Comparison of ENCODE assay signal across 8 mouse cellular contexts in the genomic region with DNA sequence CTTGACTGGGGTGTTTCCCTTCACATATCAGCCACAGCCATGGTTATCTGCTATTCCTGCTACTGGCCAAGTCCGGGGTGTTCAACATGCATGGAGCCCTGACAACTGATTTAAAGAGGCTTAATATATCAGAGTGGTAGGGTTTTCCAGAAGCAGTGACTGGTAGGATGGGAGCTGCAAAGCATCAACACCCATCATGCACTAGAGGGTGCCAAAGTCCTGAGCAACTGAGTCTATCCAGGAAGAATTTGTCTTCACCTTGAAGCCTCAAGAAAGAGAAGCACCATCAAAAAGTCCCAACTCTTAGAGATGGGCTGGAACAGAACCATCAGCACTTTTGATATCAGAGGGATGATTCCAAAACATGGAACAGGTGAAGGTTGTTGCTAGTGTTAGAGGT.
DNase-seq lines count a peak whose midpoint lies in the region; ATAC-seq and TF ChIP-seq lines count a peak whose summit lies in the region.

No protein-coding gene starts in this region.

- TF ChIP-seq POLR2A in liver, adult 2 months (IDR thresholded peaks at IDR 0.05; ENCODE audit: extremely low read depth, insufficient read depth, low read length) = no peak

- H3K27me3 ChIP-seq in liver, adult 2 months (ENCODE audit: control insufficient read depth, insufficient read depth, low read length) = no peaks in the 10 kb centered on the region

- H3K79me2 ChIP-seq in liver, adult 2 months (ENCODE audit: control insufficient read depth, insufficient read depth, low read length) = no peaks in the 10 kb centered on the region

- peak; percentile 38 to 85 for DNase-seq in adrenal gland, adult (ENCODE audit: inconsistent age in 2 of 2, low spot score in 1 of 2)
- DNase-seq in adrenal gland, adult 8-10 months = no peak
- DNase-seq in left cerebral cortex, adult 2 months (ENCODE audit: extremely low spot score in 1 of 2, low spot score in 2 of 2) = peak; percentile 35 to 38
- no peak for DNase-seq in left cerebral cortex, adult 11 months (ENCODE audit: low spot score)
- DNase-seq in c-Kit-positive CD71-negative TER-119-negative erythroid progenitor cells, embryonic 14.5 days (ENCODE audit: low read depth) = peak; percentile 25
- no peak for DNase-seq in liver, adult 2 months (ENCODE audit: extremely low read depth, low read depth, low spot score)
- peak; percentile 22 for DNase-seq in right cerebral cortex, postnatal 4 days

- H3K27ac ChIP-seq in left cerebral cortex, adult 2 months = no peak overlapping the region
- H3K27ac ChIP-seq in liver, adult 2 months (replicated peaks; ENCODE audit: insufficient read depth, low read depth, low read length) = no peak overlapping the region

- H3K4me3 ChIP-seq in left cerebral cortex, adult 2 months = no peak overlapping the region
- H3K4me3 ChIP-seq in liver, adult 2 months (ENCODE audit: insufficient read depth, low read depth, low read length) = no peak overlapping the region

- intact Hi-C loops in left cerebral cortex, adult 2 months (cut with DNase I) = loop anchor here (1.0 to 10.0 kb wide), 3 partner anchors 253 to 553 kb away; no protein-coding TSS in a partner anchor

- no peaks in the 10 kb centered on the region for H3K4me1 ChIP-seq in liver, adult 2 months (ENCODE audit: control insufficient read depth, insufficient read depth, low read length)

- peak; percentile 97 for ATAC-seq in frontal cortex, adult (ENCODE audit: low TSS enrichment)

- WGBS in liver, adult 2 months = 46% methylated on average over 1 of the region's 1 CpGs

- H3K36me3 ChIP-seq in liver, adult 2 months (ENCODE audit: control insufficient read depth, insufficient read depth, low read length) = no peaks in the 10 kb centered on the region

- peak; percentile 76 for TF ChIP-seq CTCF in left cerebral cortex, adult 2 months (IDR thresholded peaks at IDR 0.05)
- 0 out of 2 replicates have a peak, but pooled peaks have one; percentile 6 for TF ChIP-seq CTCF in liver, adult 2 months (IDR thresholded peaks at IDR 0.05; ENCODE audit: low read depth, low read length)

- H3K9ac ChIP-seq in liver, adult 2 months (ENCODE audit: low read depth, low read length) = no peak overlapping the region

Comparison
In these comparisons a context has a peak if more than half of its experiments do, and no peak if none do; other contexts are left out.
1. DNase-seq: peak in adrenal gland, adult (2 of 2), left cerebral cortex, adult 2 months (2 of 2), c-Kit-positive CD71-negative TER-119-negative erythroid progenitor cells, embryonic 14.5 days (single experiment) and right cerebral cortex, postnatal 4 days (single experiment); none in adrenal gland, adult 8-10 months (single experiment), left cerebral cortex, adult 11 months (single experiment) and liver, adult 2 months (single experiment).